Mouse (Mus musculus): Measurements from ENCODE around the gene Cuedc1. TPM values are rescaled to one million over a fixed set of nuclear protein-coding genes. Genes with fewer than 3 reads are reported as not detected.

Cuedc1 gene
- polyA plus RNA-seq, 1 experiment from 2014 or later = 17.4 TPM

DNA sequence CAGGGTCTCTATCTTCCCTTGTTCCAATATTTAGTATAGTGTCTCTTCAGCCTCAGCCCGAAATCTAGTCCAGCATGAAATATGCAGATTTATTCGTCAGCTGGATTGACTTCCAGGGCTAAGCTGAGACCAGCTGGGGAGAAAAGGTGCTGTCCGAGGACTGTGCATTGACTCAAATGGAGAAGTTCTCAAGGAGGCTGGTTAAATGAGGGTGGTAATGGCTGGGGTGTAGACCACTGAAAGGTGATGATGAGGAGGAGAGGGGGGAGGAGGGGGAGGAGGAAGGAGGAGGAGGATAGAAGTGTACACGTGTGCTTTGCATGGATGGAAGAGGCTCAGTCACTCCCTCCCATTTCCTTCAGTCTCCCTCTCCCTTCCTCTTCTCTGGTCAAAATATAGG is 46.2 kb downstream of the Cuedc1 start:
- DNase-seq (ENCODE audit: low spot score) (no peak), ATAC-seq (ENCODE audit: low read depth) (no peak)
- no peak overlapping the region for H3K4me3 ChIP-seq (ENCODE audit: low read depth, low read length)
- H3K4me1 ChIP-seq (ENCODE audit: control insufficient read depth, insufficient read depth, low read length) = peaks cover 41% of the 10 kb centered on the region
- H3K36me3 ChIP-seq (ENCODE audit: control insufficient read depth, insufficient read depth, low read length) = no peaks in the 10 kb centered on the region
- no peak overlapping the region for H3K27ac ChIP-seq (replicated peaks; ENCODE audit: low read depth, low read length)
- H3K4me2 ChIP-seq (ENCODE audit: low read depth, low read length) = no peak overlapping the region
- H3K27me3 ChIP-seq (replicated peaks; ENCODE audit: control insufficient read depth, insufficient read depth, low read length) = no peaks in the 10 kb centered on the region
- H3K9me3 ChIP-seq (ENCODE audit: control insufficient read depth, low read length) = no peaks in the 10 kb centered on the region
- H3K9ac ChIP-seq (ENCODE audit: low read depth, low read length) = no peak overlapping the region
- WGBS = 64% methylated on average over 4 of the region's 4 CpGs

DNA sequence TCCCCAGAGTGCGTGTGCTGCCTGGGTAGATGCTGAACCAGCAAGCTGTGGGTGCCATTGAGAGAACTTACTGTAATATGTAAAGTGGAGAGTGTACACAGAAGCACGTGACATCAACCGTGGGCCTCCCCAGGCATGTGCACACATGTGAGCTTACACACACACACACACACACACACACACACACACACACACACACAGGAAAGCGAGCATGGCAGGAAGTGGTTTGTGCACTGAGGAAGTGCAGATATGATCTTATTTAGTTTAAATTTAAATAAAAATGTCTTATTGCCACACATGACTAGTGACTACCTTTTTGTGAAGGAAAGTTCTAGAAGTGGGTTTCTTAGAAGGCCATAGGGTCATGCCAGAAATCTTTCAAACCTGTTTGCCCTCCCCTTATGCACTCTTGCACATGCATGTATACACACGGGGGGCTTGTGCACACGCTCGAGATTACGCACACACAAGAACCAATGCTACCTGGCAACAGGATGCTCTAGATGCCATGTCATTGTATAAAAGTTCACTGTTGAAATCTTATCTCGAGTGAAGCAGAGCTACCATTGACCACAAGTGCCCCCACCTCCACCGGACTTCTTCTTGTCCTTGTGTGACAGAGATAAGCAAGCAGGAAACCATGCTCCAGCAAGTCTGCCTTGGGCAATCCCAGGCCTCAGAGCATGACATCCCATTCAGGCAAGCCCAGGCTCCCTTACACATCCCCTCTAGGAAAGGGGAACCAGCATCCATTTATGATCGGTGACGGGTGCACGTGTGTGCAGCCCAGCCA is 47.6 kb downstream of the Cuedc1 start:
- Histone ChIP-seq H3K9ac (ENCODE audit: low read depth, low read length) (no peak overlapping the region), H3K9me3 (ENCODE audit: control insufficient read depth, low read length) (no peaks in the 10 kb centered on the region), H3K4me2 (ENCODE audit: low read depth, low read length) (no peak overlapping the region), H3K4me1 (ENCODE audit: control insufficient read depth, insufficient read depth, low read length) (peaks cover 36% of the 10 kb centered on the region; the same call in 1 of the 2 replicates), H3K36me3 (ENCODE audit: control insufficient read depth, insufficient read depth, low read length) (no peaks in the 10 kb centered on the region), H3K27me3 (replicated peaks; ENCODE audit: control insufficient read depth, insufficient read depth, low read length) (no peaks in the 10 kb centered on the region), H3K27ac (replicated peaks; ENCODE audit: low read depth, low read length) (no peak overlapping the region), H3K4me3 (ENCODE audit: low read depth, low read length) (no peak overlapping the region)
- DNase-seq (ENCODE audit: low spot score) (no peak), ATAC-seq (ENCODE audit: low read depth) (no peak)
- 77% methylated on average over 13 of the region's 13 CpGs for WGBS

GRCm38 (mm10) chr11:88146264-88147060 is 48.6 kb downstream of the Cuedc1 start:
- H3K9ac ChIP-seq (ENCODE audit: low read depth, low read length) = no peak overlapping the region
- H3K4me1 ChIP-seq (ENCODE audit: control insufficient read depth, insufficient read depth, low read length) = peaks cover 37% of the 10 kb centered on the region
- H3K27ac ChIP-seq (replicated peaks; ENCODE audit: low read depth, low read length) = peak overlapping the region; percentile 46; the same call in 1 of the 2 replicates
- ATAC-seq (ENCODE audit: low read depth) = no peak
- H3K4me3 ChIP-seq (ENCODE audit: low read depth, low read length) = no peak overlapping the region
- DNase-seq (ENCODE audit: low spot score) = no peak
- H3K36me3 ChIP-seq (ENCODE audit: control insufficient read depth, insufficient read depth, low read length) = no peaks in the 10 kb centered on the region
- no peak overlapping the region for H3K4me2 ChIP-seq (ENCODE audit: low read depth, low read length)
- no peaks in the 10 kb centered on the region for H3K9me3 ChIP-seq (ENCODE audit: control insufficient read depth, low read length)
- H3K27me3 ChIP-seq (replicated peaks; ENCODE audit: control insufficient read depth, insufficient read depth, low read length) = no peaks in the 10 kb centered on the region
- 66% methylated on average over 12 of the region's 12 CpGs for WGBS

DNA sequence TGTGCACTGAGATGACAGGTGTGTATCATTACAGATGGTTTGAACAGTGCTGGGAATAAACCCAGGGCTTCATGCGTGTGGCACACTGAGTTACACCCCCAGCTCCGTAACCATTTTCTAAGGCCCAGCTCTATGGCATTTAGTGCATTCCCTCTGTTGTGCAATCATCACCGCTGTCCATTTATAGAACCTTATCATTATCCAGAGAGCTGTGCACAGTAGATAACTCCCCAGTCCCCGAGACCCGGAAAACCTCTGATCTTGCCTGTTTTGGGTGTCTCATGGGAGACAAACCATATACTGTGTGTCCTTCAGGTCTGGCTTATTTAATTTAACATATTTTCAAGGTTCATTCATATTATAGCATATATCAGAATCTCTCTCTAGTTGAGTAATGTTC is 49.5 kb downstream of the Cuedc1 start:
- H3K36me3 ChIP-seq (ENCODE audit: control insufficient read depth, insufficient read depth, low read length) = no peaks in the 10 kb centered on the region
- WGBS = 87% methylated on average over 5 of the region's 5 CpGs
- no peak overlapping the region for H3K4me3 ChIP-seq (ENCODE audit: low read depth, low read length)
- H3K27ac ChIP-seq (replicated peaks; ENCODE audit: low read depth, low read length) = no peak overlapping the region
- H3K9ac ChIP-seq (ENCODE audit: low read depth, low read length) = no peak overlapping the region
- peaks cover 42% of the 10 kb centered on the region for H3K4me1 ChIP-seq (ENCODE audit: control insufficient read depth, insufficient read depth, low read length)
- ATAC-seq (ENCODE audit: low read depth) (no peak), DNase-seq (ENCODE audit: low spot score) (no peak)
- H3K27me3 ChIP-seq (replicated peaks; ENCODE audit: control insufficient read depth, insufficient read depth, low read length) = no peaks in the 10 kb centered on the region
- no peak overlapping the region for H3K4me2 ChIP-seq (ENCODE audit: low read depth, low read length)
- no peaks in the 10 kb centered on the region for H3K9me3 ChIP-seq (ENCODE audit: control insufficient read depth, low read length)

DNA sequence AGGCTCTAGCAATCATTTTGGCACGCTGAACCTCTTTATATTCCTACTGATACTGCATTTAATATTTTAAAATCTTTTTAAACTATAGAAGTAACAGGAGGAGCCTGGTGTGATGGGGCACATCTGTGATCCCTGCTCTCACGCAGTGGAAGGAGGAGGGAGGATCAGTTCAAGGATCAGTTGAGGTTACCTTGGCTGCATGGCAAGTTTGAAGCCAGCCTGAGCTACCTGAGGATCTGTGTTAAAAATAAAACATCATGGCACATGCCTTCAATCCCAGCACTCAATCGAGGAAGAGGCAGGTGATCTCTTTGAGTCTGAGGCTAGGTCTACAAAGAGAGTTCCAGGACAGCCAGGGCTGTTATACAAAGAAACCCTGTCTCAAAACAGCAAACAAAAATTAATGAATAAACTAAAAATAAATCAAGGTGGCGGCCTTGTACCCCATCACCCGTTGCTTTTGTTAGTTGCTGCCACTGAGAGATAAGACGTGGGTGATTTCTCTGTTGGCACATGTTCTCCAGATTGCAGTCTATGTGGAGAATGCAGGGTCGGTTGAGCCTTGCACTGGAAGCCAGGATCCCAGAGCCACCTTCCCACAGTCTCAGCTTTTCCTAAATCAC is 50.3 kb downstream of the Cuedc1 start:
- 42% methylated on average over 7 of the region's 7 CpGs for WGBS
- H3K4me1 ChIP-seq (ENCODE audit: control insufficient read depth, insufficient read depth, low read length) = peaks cover 45% of the 10 kb centered on the region
- no peak for ATAC-seq (ENCODE audit: low read depth)

DNA sequence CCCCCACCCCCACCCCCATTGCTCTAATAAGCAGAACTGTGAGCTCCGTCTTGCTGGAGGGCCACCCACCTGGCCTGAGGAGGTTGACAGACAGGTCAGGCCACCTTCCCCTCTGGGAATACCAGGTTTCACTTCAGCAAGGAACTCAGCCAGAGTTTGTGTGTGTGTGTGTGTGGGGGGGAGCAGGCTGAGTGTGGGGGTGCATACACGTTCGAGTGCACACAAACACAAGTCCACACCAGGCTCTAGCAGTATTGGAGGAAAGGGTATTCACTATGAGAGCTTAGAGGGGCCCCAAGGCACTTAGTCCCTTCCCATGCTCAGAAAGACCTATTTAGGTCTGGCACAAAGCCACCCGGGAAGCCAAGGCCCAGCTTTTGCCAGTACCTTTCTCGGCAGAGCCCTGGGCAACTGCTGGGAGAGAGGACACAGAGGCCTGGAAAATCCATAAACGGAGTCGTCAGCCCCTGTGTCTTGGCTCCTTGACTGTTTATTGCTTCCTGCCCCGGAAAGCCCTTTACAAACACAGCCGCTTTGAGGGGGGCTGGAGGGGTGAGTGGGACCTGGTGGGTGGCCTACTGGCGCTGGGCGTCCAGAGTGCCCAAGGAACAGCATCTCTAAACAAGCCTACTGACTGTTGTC is 50.9 kb downstream of the Cuedc1 start:
- peaks cover 50% of the 10 kb centered on the region for H3K4me1 ChIP-seq (ENCODE audit: control insufficient read depth, insufficient read depth, low read length)
- no peaks in the 10 kb centered on the region for H3K27me3 ChIP-seq (replicated peaks; ENCODE audit: control insufficient read depth, insufficient read depth, low read length)
- no peaks in the 10 kb centered on the region for H3K36me3 ChIP-seq (ENCODE audit: control insufficient read depth, insufficient read depth, low read length)
- peak overlapping the region; percentile 62 for H3K27ac ChIP-seq (replicated peaks; ENCODE audit: low read depth, low read length)
- 14% methylated on average over 11 of the region's 11 CpGs for WGBS
- DNase-seq (ENCODE audit: low spot score) (peak; percentile 76), ATAC-seq (ENCODE audit: low read depth) (peak; percentile 50)
- peak overlapping the region; percentile 15; the same call in 1 of the 2 replicates for H3K4me2 ChIP-seq (ENCODE audit: low read depth, low read length)
- no peaks in the 10 kb centered on the region for H3K9me3 ChIP-seq (ENCODE audit: control insufficient read depth, low read length)
- no peak overlapping the region for H3K4me3 ChIP-seq (ENCODE audit: low read depth, low read length)
- no peak overlapping the region for H3K9ac ChIP-seq (ENCODE audit: low read depth, low read length)

More for the DNA sequence above, 50.3 kb downstream of the Cuedc1 start:
- Histone ChIP-seq H3K27me3 (replicated peaks; ENCODE audit: control insufficient read depth, insufficient read depth, low read length) (no peaks in the 10 kb centered on the region), H3K36me3 (ENCODE audit: control insufficient read depth, insufficient read depth, low read length) (no peaks in the 10 kb centered on the region), H3K9ac (ENCODE audit: low read depth, low read length) (no peak overlapping the region), H3K4me2 (ENCODE audit: low read depth, low read length) (no peak overlapping the region), H3K4me3 (ENCODE audit: low read depth, low read length) (no peak overlapping the region), H3K9me3 (ENCODE audit: control insufficient read depth, low read length) (no peaks in the 10 kb centered on the region), H3K27ac (replicated peaks; ENCODE audit: low read depth, low read length) (peak overlapping the region; percentile 62)
- no peak for DNase-seq (ENCODE audit: low spot score)

- H3K27me3 ChIP-seq (replicated peaks; ENCODE audit: control insufficient read depth, insufficient read depth, low read length) = no peaks in the 10 kb centered on the region
- peak; percentile 68 for DNase-seq (ENCODE audit: low spot score)
Measured at GRCm38 (mm10) chr11:88151379-88152155, 53.7 kb downstream of the Cuedc1 start.

More at GRCm38 (mm10) chr11:88151379-88152155, 53.7 kb downstream of the Cuedc1 start:
- no peaks in the 10 kb centered on the region for H3K9me3 ChIP-seq (ENCODE audit: control insufficient read depth, low read length)
- H3K36me3 ChIP-seq (ENCODE audit: control insufficient read depth, insufficient read depth, low read length) = no peaks in the 10 kb centered on the region
- H3K4me3 ChIP-seq (ENCODE audit: low read depth, low read length) = no peak overlapping the region
- H3K4me2 ChIP-seq (ENCODE audit: low read depth, low read length) = no peak overlapping the region
- WGBS = 33% methylated on average over 7 of the region's 7 CpGs
- no peak for ATAC-seq (ENCODE audit: low read depth)
- peaks cover 71% of the 10 kb centered on the region for H3K4me1 ChIP-seq (ENCODE audit: control insufficient read depth, insufficient read depth, low read length)
- peak overlapping the region; percentile 17 for H3K27ac ChIP-seq (replicated peaks; ENCODE audit: low read depth, low read length)
- H3K9ac ChIP-seq (ENCODE audit: low read depth, low read length) = no peak overlapping the region
